Mouse (Mus musculus) midbrain, postnatal 0 days (tissue): ENCODE measurements around the gene Adamts18. TPM values are rescaled to one million over a fixed set of nuclear protein-coding genes. Genes with fewer than 3 reads are reported as not detected.

Experiments
- ATAC-seq: fragments of 200-750 bp; cut with Nextera tagmentation; 2 replicates; pipeline ENCODE4 v1.8.0; 2017; ENCODE audit warnings: moderate number of reproducible peaks, mild to moderate bottlenecking, moderate TSS enrichment, moderate library complexity; ENCODE audit not compliant: low FRiP score
- DNase-seq: peaks from one replicate; pipeline ENCODE4 v3.0.0-alpha.2; 2015; ENCODE audit warnings: low spot score
- H3K27ac ChIP-seq: fragments of 300-500 bp; sonication (generic); 2 replicates; pipeline ENCODE4 v1.5.1; 2014; ENCODE audit warnings: low read depth, mild to moderate bottlenecking, low read length, mixed read lengths
- H3K27me3 ChIP-seq: fragments of 300-500 bp; sonication (generic); 2 replicates; pipeline ENCODE4 v1.6.1; 2014; ENCODE audit warnings: low read length, control low read depth, mixed read lengths; ENCODE audit not compliant: insufficient read depth
- H3K36me3 ChIP-seq: fragments of 300-500 bp; sonication (generic); 2 replicates; pipeline ENCODE4 v1.6.1; 2014; ENCODE audit warnings: low read length, control low read depth, mixed read lengths; ENCODE audit not compliant: insufficient read depth
- H3K4me1 ChIP-seq: fragments of 300-500 bp; sonication (generic); 2 replicates; pipeline ENCODE4 v1.6.1; 2014; ENCODE audit warnings: mild to moderate bottlenecking, control low read depth, antibody characterized with exemption, low read length, mixed read lengths; ENCODE audit not compliant: insufficient read depth
- H3K4me2 ChIP-seq: fragments of 300-500 bp; sonication (generic); 2 replicates; pipeline ENCODE4 v1.6.1; 2014; ENCODE audit warnings: low read depth, mild to moderate bottlenecking, low read length, mixed read lengths; ENCODE audit not compliant: poor library complexity, severe bottlenecking
- H3K4me3 ChIP-seq: fragments of 300-500 bp; sonication (generic); 2 replicates; pipeline ENCODE4 v1.5.1; 2014; ENCODE audit warnings: low read depth, mild to moderate bottlenecking, low read length, moderate library complexity
- H3K9ac ChIP-seq: fragments of 300-500 bp; sonication (generic); replicated peaks from 2 replicates; pipeline ENCODE4 v1.6.1; 2014; ENCODE audit warnings: mild to moderate bottlenecking, low read length, moderate library complexity, mixed read lengths; ENCODE audit not compliant: poor library complexity, severe bottlenecking
- H3K9me3 ChIP-seq: fragments of 300-500 bp; sonication (generic); 2 replicates; pipeline ENCODE4 v1.6.1; 2016; ENCODE audit warnings: low read length, control low read depth
- CTCF ChIP-seq: IDR thresholded peaks from 2 replicates; pipeline ENCODE4 v1.5.1; 2016; ENCODE audit warnings: antibody characterized with exemption, mild to moderate bottlenecking
- WGBS: fragments of 180-500 bp; shearing (Covaris S2); extraction: QIAGEN DNeasy Blood & Tissue Kit; methylation state at CpG from one replicate; pipeline ENCODE4 v1.1.7; 2014; 5-methylcytosine and 5-hydroxymethylcytosine counted together
- polyA plus RNA-seq: library from polyadenylated mRNA; unstranded; fragments of >200 nt; fragmentation: Nextera tagmentation; extraction: Ambion mirVana; gene quantifications from 2 replicates; pipeline ENCODE4 v1.2.1, GENCODE M21; 2015
- total RNA-seq: library from RNA; depleted of rRNA; stranded (reverse); fragments of >200 nt; gene quantifications from 2 replicates; pipeline ENCODE4 v1.2.3, GENCODE M21; 2014

Gene Adamts18
- total and polyA plus RNA-seq, 2 experiments from 2014 or later = 3.2 to 4.9 TPM

- Histone ChIP-seq H3K4me1 (no peaks in the 10 kb centered on the region), H3K27ac (no peak overlapping the region), H3K4me2 (no peak overlapping the region), H3K9me3 (no peaks in the 10 kb centered on the region), H3K9ac (no peak overlapping the region), H3K27me3 (no peaks in the 10 kb centered on the region), H3K36me3 (no peaks in the 10 kb centered on the region), H3K4me3 (no peak overlapping the region)
- WGBS = 81% methylated on average over 6 of the region's 6 CpGs
- ATAC-seq (no peak), DNase-seq (no peak)
- TF ChIP-seq CTCF = no peak
These were observed 86.4 kb downstream of the Adamts18 start for GRCm38 (mm10) chr8:113762101-113762500.

DNA sequence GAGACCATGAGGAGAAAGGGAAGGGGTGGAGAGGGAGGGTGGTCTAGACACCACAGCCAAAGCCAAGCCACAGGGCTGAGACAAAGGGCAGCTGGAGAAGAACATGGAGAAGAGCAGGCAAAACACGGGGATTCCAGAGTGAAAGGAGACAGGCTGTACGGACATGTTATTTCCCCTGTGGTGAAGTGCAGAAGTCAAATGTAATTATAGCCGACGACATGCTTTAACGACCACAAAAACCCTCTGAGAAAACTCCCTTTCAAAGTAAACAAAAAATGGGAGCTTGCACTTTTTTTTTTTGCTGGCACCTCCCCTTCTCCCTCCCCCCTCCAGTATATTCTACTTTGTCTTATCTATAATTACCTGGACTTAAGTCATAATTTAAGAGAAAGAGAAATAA is 92.7 kb downstream of the Adamts18 start:
- H3K27me3 ChIP-seq = no peaks in the 10 kb centered on the region
- ATAC-seq (no peak), DNase-seq (no peak)
- no peak overlapping the region for H3K4me2 ChIP-seq
- H3K9ac ChIP-seq = no peak overlapping the region
- H3K27ac ChIP-seq = no peak overlapping the region
- no peaks in the 10 kb centered on the region for H3K36me3 ChIP-seq
- WGBS = 59% methylated on average over 5 of the region's 5 CpGs
- no peaks in the 10 kb centered on the region for H3K9me3 ChIP-seq
- no peak for TF ChIP-seq CTCF
- H3K4me1 ChIP-seq = no peaks in the 10 kb centered on the region
- no peak overlapping the region for H3K4me3 ChIP-seq

DNA sequence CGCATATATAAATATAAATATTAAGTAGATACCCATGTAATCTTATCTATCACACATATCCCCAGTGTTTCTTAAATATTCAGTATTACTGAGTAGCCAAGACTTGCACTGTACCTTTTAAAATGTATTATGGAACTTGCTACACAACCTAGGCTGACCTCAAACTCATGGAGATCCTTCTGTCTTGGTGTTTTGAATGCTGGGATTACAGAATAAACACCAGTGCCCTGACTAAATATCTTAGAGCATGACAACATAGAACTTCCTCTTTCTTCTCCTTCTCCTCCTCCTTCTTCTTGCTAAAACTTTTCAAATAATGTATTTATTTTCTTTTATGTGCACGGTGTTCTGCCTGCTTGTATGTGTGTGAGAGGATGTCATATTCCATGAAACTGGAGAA is 95.4 kb downstream of the Adamts18 start:
- no peak overlapping the region for H3K4me3 ChIP-seq
- DNase-seq (no peak), ATAC-seq (no peak)
- H3K4me1 ChIP-seq = no peaks in the 10 kb centered on the region
- no peak overlapping the region for H3K4me2 ChIP-seq
- H3K9ac ChIP-seq = no peak overlapping the region
- no peaks in the 10 kb centered on the region for H3K36me3 ChIP-seq
- no peaks in the 10 kb centered on the region for H3K9me3 ChIP-seq
- WGBS = 90% methylated on average over 2 of the region's 2 CpGs
- no peak for TF ChIP-seq CTCF
- H3K27ac ChIP-seq = no peak overlapping the region
- no peaks in the 10 kb centered on the region for H3K27me3 ChIP-seq

GRCm38 (mm10) chr8:113752349-113752748 is 96.2 kb downstream of the Adamts18 start:
- H3K9me3 ChIP-seq = no peaks in the 10 kb centered on the region
- 87% methylated on average over 3 of the region's 3 CpGs for WGBS
- no peak overlapping the region for H3K9ac ChIP-seq
- H3K4me2 ChIP-seq = no peak overlapping the region
- H3K4me3 ChIP-seq = no peak overlapping the region
- no peak for TF ChIP-seq CTCF
- H3K27me3 ChIP-seq = no peaks in the 10 kb centered on the region
- H3K4me1 ChIP-seq = no peaks in the 10 kb centered on the region
- no peak for DNase-seq
- no peaks in the 10 kb centered on the region for H3K36me3 ChIP-seq
- H3K27ac ChIP-seq = no peak overlapping the region
- no peak for ATAC-seq

- Histone ChIP-seq H3K9me3 (no peaks in the 10 kb centered on the region), H3K4me3 (no peak overlapping the region), H3K4me2 (no peak overlapping the region), H3K9ac (no peak overlapping the region), H3K27me3 (no peaks in the 10 kb centered on the region), H3K27ac (no peak overlapping the region), H3K36me3 (no peaks in the 10 kb centered on the region), H3K4me1 (no peaks in the 10 kb centered on the region)
- 85% methylated on average over 9 of the region's 9 CpGs for WGBS
- no peak for TF ChIP-seq CTCF
- DNase-seq = no peak
- no peak for ATAC-seq
These were observed 113.0 kb downstream of the Adamts18 start for GRCm38 (mm10) chr8:113735496-113736060.

GRCm38 (mm10) chr8:113725331-113725730 is 123.2 kb downstream of the Adamts18 start:
- whole genome bisulfite sequencing = 82% methylated on average over 8 of the region's 8 CpGs

More at GRCm38 (mm10) chr8:113725331-113725730, 123.2 kb downstream of the Adamts18 start:
- DNase-seq = no peak
- ATAC-seq = no peak
- no peaks in the 10 kb centered on the region for H3K9me3 ChIP-seq
- H3K36me3 ChIP-seq = no peaks in the 10 kb centered on the region
- H3K9ac ChIP-seq = no peak overlapping the region
- H3K27me3 ChIP-seq = no peaks in the 10 kb centered on the region
- no peak overlapping the region for H3K4me3 ChIP-seq
- no peaks in the 10 kb centered on the region for H3K4me1 ChIP-seq
- H3K4me2 ChIP-seq = no peak overlapping the region
- no peak overlapping the region for H3K27ac ChIP-seq
- TF ChIP-seq CTCF = no peak
